Mouse (Mus musculus) T-helper 17 cell (primary cell): ENCODE results near the gene Uso1.

Experiments used
- in situ Hi-C, 2 experiments: fragments of 300-600 bp; cut with MboI, MseI; formaldehyde crosslinking; loops; 1 replicate in 1 of 2; 2 replicates in 1 of 2; pipeline ENCODE4 v1.15.1; 2025; ENCODE audit warnings: high pct_unique_total_duplicates in 2 of 2

Gene Uso1

GRCm38 (mm10) chr5:92137239-92138046 is at the start of gene Uso1:
Gene Uso1 (plus strand): TSS chr5:92137938.
- in situ Hi-C loops: loop anchor here in 1 of 2 experiments (25.0 kb wide), 2 partner anchors 1200 to 1650 kb away; partner anchors contain the start of genes Afp and Mthfd2l

GRCm38 (mm10) chr5:92093263-92094061 is 44.3 kb upstream of the Uso1 start:
- in situ Hi-C loops: no loop called here

- in situ Hi-C loops: no loop called here
Observed at GRCm38 (mm10) chr5:92094062-92094415, 43.7 kb upstream of the Uso1 start.

GRCm38 (mm10) chr5:92096786-92097185 is 41.0 kb upstream of the Uso1 start:
- in situ Hi-C loops: no loop called here

GRCm38 (mm10) chr5:92097779-92098178 is 40.0 kb upstream of the Uso1 start:
- in situ Hi-C loops: no loop called here

GRCm38 (mm10) chr5:92098351-92099109 is 39.2 kb upstream of the Uso1 start:
- in situ Hi-C loops: no loop called here

GRCm38 (mm10) chr5:92101601-92102000 is 36.1 kb upstream of the Uso1 start:
- in situ Hi-C loops: no loop called here

- in situ Hi-C loops: no loop called here
Observed at GRCm38 (mm10) chr5:92103062-92103461, 34.7 kb upstream of the Uso1 start.

- in situ Hi-C loops: no loop called here
Observed at GRCm38 (mm10) chr5:92103816-92104415, 33.8 kb upstream of the Uso1 start.

GRCm38 (mm10) chr5:92106327-92107125 is 31.2 kb upstream of the Uso1 start:
- in situ Hi-C loops: no loop called here

- in situ Hi-C loops: no loop called here
Observed at GRCm38 (mm10) chr5:92107282-92107681, 30.5 kb upstream of the Uso1 start.

- in situ Hi-C loops: loop anchor here (5.0 to 10.0 kb wide), 3 partner anchors 249 to 1146 kb away; no protein-coding TSS in a partner anchor
Observed at GRCm38 (mm10) chr5:92110818-92111355, 26.9 kb upstream of the Uso1 start.

GRCm38 (mm10) chr5:92112175-92112574 is 25.6 kb upstream of the Uso1 start:
- in situ Hi-C loops: loop anchor here (5.0 to 10.0 kb wide), 3 partner anchors 250 to 1147 kb away; no protein-coding TSS in a partner anchor

GRCm38 (mm10) chr5:92112585-92112984 is 25.2 kb upstream of the Uso1 start:
- in situ Hi-C loops: loop anchor here (5.0 to 10.0 kb wide), 3 partner anchors 250 to 1148 kb away; no protein-coding TSS in a partner anchor

- in situ Hi-C loops: loop anchor here (5.0 to 10.0 kb wide), 3 partner anchors 251 to 1149 kb away; no protein-coding TSS in a partner anchor
Observed at GRCm38 (mm10) chr5:92113484-92113883, 24.3 kb upstream of the Uso1 start.

GRCm38 (mm10) chr5:92114223-92114622 is 23.5 kb upstream of the Uso1 start:
- in situ Hi-C loops: loop anchor here (5.0 to 10.0 kb wide), 3 partner anchors 252 to 1149 kb away; no protein-coding TSS in a partner anchor

- in situ Hi-C loops: loop anchor here (5.0 to 10.0 kb wide), 4 partner anchors 38 to 1150 kb away; no protein-coding TSS in a partner anchor
Observed at GRCm38 (mm10) chr5:92114939-92115338, 22.8 kb upstream of the Uso1 start.

- in situ Hi-C loops: loop anchor here (5.0 to 10.0 kb wide), 3 partner anchors 41 to 1153 kb away; no protein-coding TSS in a partner anchor
Observed at GRCm38 (mm10) chr5:92117823-92118403, 19.8 kb upstream of the Uso1 start.

- in situ Hi-C loops: no loop called here
Observed at GRCm38 (mm10) chr5:92121636-92122035, 16.1 kb upstream of the Uso1 start.
